In the genomic region with DNA sequence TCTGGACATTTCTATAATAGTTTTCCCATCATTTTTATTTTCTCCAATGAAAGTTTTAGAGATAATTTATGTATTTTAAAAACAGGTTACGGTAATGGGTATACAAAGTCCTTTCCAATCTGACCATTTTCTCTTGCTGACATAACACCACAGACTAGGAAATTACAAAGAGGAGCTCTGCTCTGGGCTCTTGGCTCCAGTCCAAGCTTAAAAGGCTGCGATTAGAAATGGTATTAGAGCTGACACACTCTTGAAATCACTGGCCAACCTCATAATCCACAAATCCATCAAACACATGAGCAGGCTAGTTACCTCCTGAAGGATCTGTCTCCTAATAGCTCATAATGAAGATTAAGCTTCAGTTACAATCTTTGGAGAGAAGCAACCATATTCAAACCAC, we compare ENCODE assay signal across 14 mouse cellular contexts.
DNase-seq lines count a peak whose midpoint lies in the region.
"Had no signal": no experiment of that assay in that cellular context is flagged by ENCODE, and none has a peak within 500 bp of the region (broad histone marks: within the 10 kb centered on the region; RNA-seq: fewer than 3 reads in every experiment).

No protein-coding gene starts in this region.

- intact Hi-C loops in left cerebral cortex, postnatal 10 days (cut with DNase I), result no loop called here

- peak; percentile 34 to 35 for DNase-seq in cerebellum, postnatal 10 days
- no peak for DNase-seq in cerebellum, adult 11 months
- DNase-seq in heart, postnatal 4 days, result peak; percentile 37
- DNase-seq in heart, adult 8-10 months (ENCODE audit: low spot score), result no peak
- peak; percentile 17 for DNase-seq in retina, postnatal 7 days (ENCODE audit: low read depth, low spot score)
- no peak for DNase-seq in retina, postnatal 1 day
- no peak for DNase-seq in liver
- no peak for DNase-seq in left cerebral cortex, postnatal 10 days (ENCODE audit: extremely low spot score in 1 of 2, low spot score in 2 of 2)
- DNase-seq: adrenal gland, adult 2 months; adrenal gland, postnatal 25 days; B cell, adult 2 months; cerebellum, adult 9-10 months; gastrocnemius, postnatal 10 days; heart, adult 2 months had no signal

Comparison
In these comparisons a context has a peak if more than half of its experiments do, and no peak if none do; other contexts are left out.
1. DNase-seq: peak in cerebellum, postnatal 10 days (2 of 2), heart, postnatal 4 days (single experiment) and retina, postnatal 7 days (single experiment); none in cerebellum, adult 11 months (single experiment), heart, adult 8-10 months (single experiment), retina, postnatal 1 day (single experiment), liver (single experiment) and left cerebral cortex, postnatal 10 days (0 of 2).